Mouse (Mus musculus) right cerebral cortex, adult 18-20 months (tissue): ENCODE data around the gene Hoxc12.

Experiments used
- DNase-seq: peaks from one replicate; pipeline ENCODE4 v3.0.0; 2022; ENCODE audit warnings: mixed read lengths

Hoxc12 gene

GRCm38 (mm10) chr15:102936279-102936972 lies at the start of gene Hoxc12:
Gene Hoxc12, plus strand, starts transcription at chr15:102936757.
- DNase-seq, result no peak

GRCm38 (mm10) chr15:102895115-102895514 lies 41.4 kb upstream of the Hoxc12 start:
- no peak for DNase-seq

- DNase-seq, result no peak
Measured at GRCm38 (mm10) chr15:102904946-102905345, 31.6 kb upstream of the Hoxc12 start.

GRCm38 (mm10) chr15:102909536-102909935 lies 27.0 kb upstream of the Hoxc12 start:
- DNase-seq, result no peak

- DNase-seq, result no peak
Measured at GRCm38 (mm10) chr15:102910038-102910437, 26.5 kb upstream of the Hoxc12 start.

GRCm38 (mm10) chr15:102910496-102911095 lies 26.0 kb upstream of the Hoxc12 start:
- no peak for DNase-seq

GRCm38 (mm10) chr15:102913038-102913585 lies 23.4 kb upstream of the Hoxc12 start:
- DNase-seq, result no peak

- DNase-seq, result no peak
Measured at GRCm38 (mm10) chr15:102917972-102918572, 18.5 kb upstream of the Hoxc12 start.

- DNase-seq, result no peak
Measured at GRCm38 (mm10) chr15:102918611-102919265, 17.8 kb upstream of the Hoxc12 start.

- no peak for DNase-seq
Measured at GRCm38 (mm10) chr15:102919336-102920180, 17.0 kb upstream of the Hoxc12 start.

GRCm38 (mm10) chr15:102920619-102921018 lies 15.9 kb upstream of the Hoxc12 start:
- no peak for DNase-seq

GRCm38 (mm10) chr15:102921053-102922011 lies 15.2 kb upstream of the Hoxc12 start, which contains the start of gene Hoxc13:
Gene Hoxc13, plus strand, starts transcription at chr15:102921103.
- DNase-seq, result no peak

- DNase-seq, result no peak
Measured at GRCm38 (mm10) chr15:102922012-102922362, 14.6 kb upstream of the Hoxc12 start.

GRCm38 (mm10) chr15:102922636-102923500 lies 13.7 kb upstream of the Hoxc12 start:
- no peak for DNase-seq

- DNase-seq, result no peak
Measured at GRCm38 (mm10) chr15:102927032-102927645, 9.4 kb upstream of the Hoxc12 start.

GRCm38 (mm10) chr15:102931706-102932358 lies 4.7 kb upstream of the Hoxc12 start:
- DNase-seq, result no peak

- no peak for DNase-seq
Measured at GRCm38 (mm10) chr15:102934438-102934837, 2.1 kb upstream of the Hoxc12 start.

GRCm38 (mm10) chr15:102934897-102935296 lies 1.7 kb upstream of the Hoxc12 start:
- no peak for DNase-seq

- DNase-seq, result no peak
Measured at GRCm38 (mm10) chr15:102937036-102937666, 594 bp downstream of the Hoxc12 start.
